Mouse (Mus musculus): ENCODE measurements around the gene Olfr583.

Olfr583 gene

GRCm38 (mm10) chr7:103051000-103051399 is at the start of gene Olfr583:
Gene Olfr583 (plus strand): TSS chr7:103051300.
- no peak for DNase-seq (ENCODE audit: low spot score)

GRCm38 (mm10) chr7:103037724-103038123 is 13.4 kb upstream of the Olfr583 start, which contains the start of gene Olfr582:
Gene Olfr582 (plus strand): TSS chr7:103038024.
- no peak for DNase-seq (ENCODE audit: low spot score)

- DNase-seq (ENCODE audit: low spot score) = no peak
Observed at GRCm38 (mm10) chr7:103081585-103081984, 30.5 kb downstream of the Olfr583 start, which contains the start of gene Olfr584. Gene Olfr584 (plus strand): TSS chr7:103081885.

- DNase-seq (ENCODE audit: low spot score) = no peak
Observed at GRCm38 (mm10) chr7:103097420-103097819, 46.3 kb downstream of the Olfr583 start, which contains the start of gene Olfr585. Gene Olfr585 (plus strand): TSS chr7:103097720.

All from ovary, postnatal 36 days (tissue).